Mouse (Mus musculus): ENCODE data around the gene C1qtnf4. TPM values are rescaled to one million over a fixed set of nuclear protein-coding genes. Genes with fewer than 3 reads are reported as not detected.

The C1qtnf4 gene
- 19.4 and 22.2 TPM in 2 replicates for polyA plus RNA-seq (2014; fragmentation: Nextera tagmentation; extraction: Ambion mirVana)

GRCm38 (mm10) chr2:90885218-90886041, at the start of gene C1qtnf4:
TSS of gene C1qtnf4 (plus strand) at chr2:90885860.
- WGBS: 4% methylated on average over 43 of the region's 45 CpGs
- Histone ChIP-seq H3K27me3 (ENCODE audit: control insufficient read depth, insufficient read depth, low read length) (peaks cover 34% of the 10 kb centered on the region), H3K4me3 (ENCODE audit: control insufficient read depth in 1 of 2, insufficient read depth in 1 of 2, low read depth in 1 of 2, low read length in 2 of 2) (peak within 1 kb of the TSS; percentile 51 to 55), H3K36me3 (ENCODE audit: control insufficient read depth, insufficient read depth, low read length) (no peaks in the 10 kb centered on the region), H3K9me3 (ENCODE audit: control insufficient read depth, low read length) (0 out of 2 replicates have a peak, but pooled peaks cover 4% of the 10 kb centered on the region), H3K9ac (ENCODE audit: low read length) (peak within 1 kb of the TSS; percentile 78), H3K27ac (replicated peaks in 1 of 2; ENCODE audit: control insufficient read depth in 1 of 2, insufficient read depth in 1 of 2, low read depth in 2 of 2, low read length in 2 of 2) (no peak within 1 kb of the TSS), H3K4me2 (ENCODE audit: low read length) (peak within 1 kb of the TSS; percentile 94), H3K4me1 (ENCODE audit: control insufficient read depth in 2 of 2, insufficient read depth in 2 of 2, low read length in 2 of 2) (peaks cover 22 to 34% of the 10 kb centered on the region in 2 experiments)
- ATAC-seq (ENCODE audit: insufficient number of reproducible peaks, insufficient read depth, low FRiP score, low read depth): no peak

GRCm38 (mm10) chr2:90838621-90839020, 47.0 kb upstream of the C1qtnf4 start:
- WGBS: 87% methylated on average over 2 of the region's 2 CpGs
- H3K27me3 ChIP-seq (ENCODE audit: control insufficient read depth, insufficient read depth, low read length): no peaks in the 10 kb centered on the region
- H3K4me3 ChIP-seq (ENCODE audit: control insufficient read depth in 1 of 2, insufficient read depth in 1 of 2, low read depth in 1 of 2, low read length in 2 of 2): no peak overlapping the region
- H3K9me3 ChIP-seq (ENCODE audit: control insufficient read depth, low read length): no peaks in the 10 kb centered on the region
- H3K9ac ChIP-seq (ENCODE audit: low read length): no peak overlapping the region
- no peak overlapping the region for H3K4me2 ChIP-seq (ENCODE audit: low read length)
- H3K27ac ChIP-seq (replicated peaks in 1 of 2; ENCODE audit: control insufficient read depth in 1 of 2, insufficient read depth in 1 of 2, low read depth in 2 of 2, low read length in 2 of 2): no peak overlapping the region
- ATAC-seq (ENCODE audit: insufficient number of reproducible peaks, insufficient read depth, low FRiP score, low read depth): no peak
- H3K4me1 ChIP-seq (ENCODE audit: control insufficient read depth in 2 of 2, insufficient read depth in 2 of 2, low read length in 2 of 2): no peaks in the 10 kb centered on the region
- no peaks in the 10 kb centered on the region for H3K36me3 ChIP-seq (ENCODE audit: control insufficient read depth, insufficient read depth, low read length)

- Histone ChIP-seq H3K4me1 (ENCODE audit: control insufficient read depth in 2 of 2, insufficient read depth in 2 of 2, low read length in 2 of 2) (peaks cover 5 to 14% of the 10 kb centered on the region in 2 experiments), H3K36me3 (ENCODE audit: control insufficient read depth, insufficient read depth, low read length) (no peaks in the 10 kb centered on the region), H3K9ac (ENCODE audit: low read length) (no peak overlapping the region), H3K9me3 (ENCODE audit: control insufficient read depth, low read length) (no peaks in the 10 kb centered on the region), H3K4me2 (ENCODE audit: low read length) (no peak overlapping the region), H3K27ac (replicated peaks in 1 of 2; ENCODE audit: control insufficient read depth in 1 of 2, insufficient read depth in 1 of 2, low read depth in 2 of 2, low read length in 2 of 2) (no peak overlapping the region), H3K4me3 (ENCODE audit: control insufficient read depth in 1 of 2, insufficient read depth in 1 of 2, low read depth in 1 of 2, low read length in 2 of 2) (no peak overlapping the region), H3K27me3 (ENCODE audit: control insufficient read depth, insufficient read depth, low read length) (no peaks in the 10 kb centered on the region)
- 84% methylated on average over 1 of the region's 1 CpGs for WGBS
- no peak for ATAC-seq (ENCODE audit: insufficient number of reproducible peaks, insufficient read depth, low FRiP score, low read depth)
Observed at GRCm38 (mm10) chr2:90843666-90844065, 42.0 kb upstream of the C1qtnf4 start.

- Histone ChIP-seq H3K9ac (ENCODE audit: low read length) (no peak overlapping the region), H3K27me3 (ENCODE audit: control insufficient read depth, insufficient read depth, low read length) (no peaks in the 10 kb centered on the region), H3K9me3 (ENCODE audit: control insufficient read depth, low read length) (no peaks in the 10 kb centered on the region), H3K4me2 (ENCODE audit: low read length) (no peak overlapping the region), H3K4me1 (ENCODE audit: control insufficient read depth in 2 of 2, insufficient read depth in 2 of 2, low read length in 2 of 2) (peaks cover 5 to 20% of the 10 kb centered on the region in 2 experiments), H3K36me3 (ENCODE audit: control insufficient read depth, insufficient read depth, low read length) (no peaks in the 10 kb centered on the region; the same call in 1 of the 2 replicates), H3K4me3 (ENCODE audit: control insufficient read depth in 1 of 2, insufficient read depth in 1 of 2, low read depth in 1 of 2, low read length in 2 of 2) (no peak overlapping the region), H3K27ac (replicated peaks in 1 of 2; ENCODE audit: control insufficient read depth in 1 of 2, insufficient read depth in 1 of 2, low read depth in 2 of 2, low read length in 2 of 2) (no peak overlapping the region)
- WGBS: 77% methylated on average over 5 of the region's 5 CpGs
- ATAC-seq (ENCODE audit: insufficient number of reproducible peaks, insufficient read depth, low FRiP score, low read depth): no peak
Observed at GRCm38 (mm10) chr2:90844262-90844661, 41.4 kb upstream of the C1qtnf4 start.

GRCm38 (mm10) chr2:90845234-90845633, 40.4 kb upstream of the C1qtnf4 start:
- Histone ChIP-seq H3K27ac (replicated peaks in 1 of 2; ENCODE audit: control insufficient read depth in 1 of 2, insufficient read depth in 1 of 2, low read depth in 2 of 2, low read length in 2 of 2) (no peak overlapping the region), H3K36me3 (ENCODE audit: control insufficient read depth, insufficient read depth, low read length) (peaks cover 9% of the 10 kb centered on the region), H3K4me2 (ENCODE audit: low read length) (no peak overlapping the region), H3K4me1 (ENCODE audit: control insufficient read depth in 2 of 2, insufficient read depth in 2 of 2, low read length in 2 of 2) (peaks cover 5 to 20% of the 10 kb centered on the region in 2 experiments), H3K27me3 (ENCODE audit: control insufficient read depth, insufficient read depth, low read length) (no peaks in the 10 kb centered on the region), H3K4me3 (ENCODE audit: control insufficient read depth in 1 of 2, insufficient read depth in 1 of 2, low read depth in 1 of 2, low read length in 2 of 2) (no peak overlapping the region), H3K9ac (ENCODE audit: low read length) (no peak overlapping the region), H3K9me3 (ENCODE audit: control insufficient read depth, low read length) (no peaks in the 10 kb centered on the region)
- WGBS: 67% methylated on average over 5 of the region's 5 CpGs
- no peak for ATAC-seq (ENCODE audit: insufficient number of reproducible peaks, insufficient read depth, low FRiP score, low read depth)

GRCm38 (mm10) chr2:90846171-90846570, 39.5 kb upstream of the C1qtnf4 start:
- 41% methylated on average over 6 of the region's 6 CpGs for WGBS
- no peak for ATAC-seq (ENCODE audit: insufficient number of reproducible peaks, insufficient read depth, low FRiP score, low read depth)
- peak overlapping the region; percentile 86 to 89 for H3K27ac ChIP-seq (replicated peaks in 1 of 2; ENCODE audit: control insufficient read depth in 1 of 2, insufficient read depth in 1 of 2, low read depth in 2 of 2, low read length in 2 of 2)
- H3K27me3 ChIP-seq (ENCODE audit: control insufficient read depth, insufficient read depth, low read length): no peaks in the 10 kb centered on the region
- peak overlapping the region; percentile 61 for H3K4me2 ChIP-seq (ENCODE audit: low read length)
- no peaks in the 10 kb centered on the region for H3K9me3 ChIP-seq (ENCODE audit: control insufficient read depth, low read length)
- peaks cover 5 to 20% of the 10 kb centered on the region in 2 experiments for H3K4me1 ChIP-seq (ENCODE audit: control insufficient read depth in 2 of 2, insufficient read depth in 2 of 2, low read length in 2 of 2)
- H3K9ac ChIP-seq (ENCODE audit: low read length): peak overlapping the region; percentile 95
- peak overlapping the region in 1 of 2 experiments; percentile 96; a peak in 2 of 4 replicates for H3K4me3 ChIP-seq (ENCODE audit: control insufficient read depth in 1 of 2, insufficient read depth in 1 of 2, low read depth in 1 of 2, low read length in 2 of 2)
- peaks cover 19% of the 10 kb centered on the region for H3K36me3 ChIP-seq (ENCODE audit: control insufficient read depth, insufficient read depth, low read length)

GRCm38 (mm10) chr2:90846597-90846954, 39.1 kb upstream of the C1qtnf4 start:
- peak overlapping the region; percentile 86 to 89 for H3K27ac ChIP-seq (replicated peaks in 1 of 2; ENCODE audit: control insufficient read depth in 1 of 2, insufficient read depth in 1 of 2, low read depth in 2 of 2, low read length in 2 of 2)
- peaks cover 23% of the 10 kb centered on the region for H3K36me3 ChIP-seq (ENCODE audit: control insufficient read depth, insufficient read depth, low read length)
- 2% methylated on average over 8 of the region's 8 CpGs for WGBS
- H3K27me3 ChIP-seq (ENCODE audit: control insufficient read depth, insufficient read depth, low read length): no peaks in the 10 kb centered on the region
- no peaks in the 10 kb centered on the region for H3K9me3 ChIP-seq (ENCODE audit: control insufficient read depth, low read length)
- H3K4me3 ChIP-seq (ENCODE audit: control insufficient read depth in 1 of 2, insufficient read depth in 1 of 2, low read depth in 1 of 2, low read length in 2 of 2): peak overlapping the region; percentile 38 to 96
- ATAC-seq (ENCODE audit: insufficient number of reproducible peaks, insufficient read depth, low FRiP score, low read depth): 0 out of 2 replicates have a peak, but pooled peaks have one; percentile 9
- H3K4me2 ChIP-seq (ENCODE audit: low read length): peak overlapping the region; percentile 61
- H3K9ac ChIP-seq (ENCODE audit: low read length): peak overlapping the region; percentile 95
- H3K4me1 ChIP-seq (ENCODE audit: control insufficient read depth in 2 of 2, insufficient read depth in 2 of 2, low read length in 2 of 2): peaks cover 5 to 20% of the 10 kb centered on the region in 2 experiments

Measured in heart, embryonic 14.5 days (tissue).